Mouse (Mus musculus): Measurements from ENCODE around the gene Cdkal1. TPM values are rescaled to one million over a fixed set of nuclear protein-coding genes. Genes with fewer than 3 reads are reported as not detected.

Gene Cdkal1
- polyA plus RNA-seq, 1 experiment from 2014 or later: 29.0 TPM

DNA sequence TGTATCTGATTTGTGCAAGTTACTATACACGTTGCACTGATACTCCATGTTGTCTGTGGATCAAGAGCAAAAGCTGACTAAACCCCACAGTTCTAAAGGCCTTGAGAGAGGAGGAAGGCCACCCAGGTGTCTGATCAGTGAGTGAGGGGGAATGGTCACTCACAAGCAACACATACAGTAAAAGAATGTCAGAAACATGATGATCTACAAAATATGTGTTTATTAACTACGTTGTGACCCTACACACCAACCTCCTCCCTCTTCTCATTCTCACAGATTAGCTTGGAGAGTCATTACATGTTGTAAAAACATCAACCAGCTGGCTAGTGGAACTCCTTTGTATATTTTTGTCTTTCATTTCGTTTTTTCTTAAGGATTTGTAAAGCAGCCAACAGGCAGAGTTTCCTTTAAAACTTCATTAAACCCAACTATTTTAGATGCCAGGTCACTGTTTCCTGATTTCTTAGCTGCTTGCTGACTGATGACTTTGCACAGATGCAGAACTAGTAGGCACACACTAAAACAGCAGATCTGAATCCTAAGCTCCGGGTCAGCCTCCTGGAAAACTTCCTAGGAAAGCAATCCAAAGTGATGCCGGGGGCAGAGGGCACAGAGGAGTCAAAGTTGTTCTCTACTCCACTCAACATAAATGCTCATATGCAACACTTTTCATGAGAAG lies 157.0 kb downstream of the Cdkal1 start:
- H3K27me3 ChIP-seq (ENCODE audit: control insufficient read depth, insufficient read depth, low read length): no peaks in the 10 kb centered on the region
- H3K4me1 ChIP-seq (replicated peaks; ENCODE audit: control insufficient read depth, insufficient read depth, low read length): no peaks in the 10 kb centered on the region
- no peak overlapping the region for H3K9ac ChIP-seq (ENCODE audit: low read depth, low read length)
- H3K4me3 ChIP-seq (ENCODE audit: low read depth, low read length): no peak overlapping the region
- WGBS: 76% methylated on average over 5 of the region's 5 CpGs
- H3K27ac ChIP-seq (ENCODE audit: low read depth, low read length): no peak overlapping the region
- H3K9me3 ChIP-seq (ENCODE audit: control insufficient read depth, low read length): no peaks in the 10 kb centered on the region
- no peaks in the 10 kb centered on the region for H3K36me3 ChIP-seq (ENCODE audit: control insufficient read depth, insufficient read depth, low read length)
- no peak overlapping the region for H3K4me2 ChIP-seq (replicated peaks; ENCODE audit: low read depth, low read length)
- DNase-seq (ENCODE audit: low spot score) (no peak), ATAC-seq (ENCODE audit: low FRiP score) (no peak)

DNA sequence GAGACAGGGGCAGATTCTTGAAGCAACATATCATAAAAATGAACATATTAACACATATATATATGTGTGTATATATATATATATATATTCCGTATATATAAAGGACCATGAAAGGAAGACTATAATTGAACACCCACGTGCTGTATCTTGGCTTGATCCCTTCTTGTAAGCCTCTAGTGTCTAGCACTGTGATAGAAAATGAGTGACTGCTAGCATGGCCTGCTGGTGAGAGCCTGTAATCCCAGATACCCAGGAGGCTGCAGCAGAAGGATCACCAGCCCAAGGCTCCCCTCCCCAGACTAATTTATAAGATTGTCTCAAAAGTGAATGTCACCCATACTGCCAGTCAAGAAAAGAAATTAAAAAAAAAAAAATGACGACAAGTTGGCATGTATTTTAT lies 158.2 kb downstream of the Cdkal1 start:
- Histone ChIP-seq H3K4me1 (replicated peaks; ENCODE audit: control insufficient read depth, insufficient read depth, low read length) (no peaks in the 10 kb centered on the region), H3K27ac (ENCODE audit: low read depth, low read length) (no peak overlapping the region), H3K4me3 (ENCODE audit: low read depth, low read length) (no peak overlapping the region), H3K27me3 (ENCODE audit: control insufficient read depth, insufficient read depth, low read length) (no peaks in the 10 kb centered on the region), H3K36me3 (ENCODE audit: control insufficient read depth, insufficient read depth, low read length) (no peaks in the 10 kb centered on the region), H3K9me3 (ENCODE audit: control insufficient read depth, low read length) (no peaks in the 10 kb centered on the region), H3K9ac (ENCODE audit: low read depth, low read length) (no peak overlapping the region), H3K4me2 (replicated peaks; ENCODE audit: low read depth, low read length) (no peak overlapping the region)
- ATAC-seq (ENCODE audit: low FRiP score) (no peak), DNase-seq (ENCODE audit: low spot score) (no peak)
- WGBS: 93% methylated on average over 3 of the region's 3 CpGs

GRCm38 (mm10) chr13:29690734-29691133 lies 164.7 kb downstream of the Cdkal1 start:
- no peak for DNase-seq (ENCODE audit: low spot score)
- no peak overlapping the region for H3K4me3 ChIP-seq (ENCODE audit: low read depth, low read length)

GRCm38 (mm10) chr13:29688851-29689250 lies 166.6 kb downstream of the Cdkal1 start:
- no peak overlapping the region for H3K4me3 ChIP-seq (ENCODE audit: low read depth, low read length)
- no peaks in the 10 kb centered on the region for H3K4me1 ChIP-seq (replicated peaks; ENCODE audit: control insufficient read depth, insufficient read depth, low read length)
- no peak overlapping the region for H3K9ac ChIP-seq (ENCODE audit: low read depth, low read length)
- no peak overlapping the region for H3K4me2 ChIP-seq (replicated peaks; ENCODE audit: low read depth, low read length)
- 76% methylated on average over 6 of the region's 6 CpGs for WGBS
- no peaks in the 10 kb centered on the region for H3K27me3 ChIP-seq (ENCODE audit: control insufficient read depth, insufficient read depth, low read length)
- H3K36me3 ChIP-seq (ENCODE audit: control insufficient read depth, insufficient read depth, low read length): no peaks in the 10 kb centered on the region
- H3K27ac ChIP-seq (ENCODE audit: low read depth, low read length): no peak overlapping the region
- H3K9me3 ChIP-seq (ENCODE audit: control insufficient read depth, low read length): no peaks in the 10 kb centered on the region
- ATAC-seq (ENCODE audit: low FRiP score) (no peak), DNase-seq (ENCODE audit: low spot score) (no peak)

More at GRCm38 (mm10) chr13:29690734-29691133, 164.7 kb downstream of the Cdkal1 start:
- Histone ChIP-seq H3K27ac (ENCODE audit: low read depth, low read length) (no peak overlapping the region), H3K9ac (ENCODE audit: low read depth, low read length) (no peak overlapping the region), H3K4me2 (replicated peaks; ENCODE audit: low read depth, low read length) (no peak overlapping the region), H3K4me1 (replicated peaks; ENCODE audit: control insufficient read depth, insufficient read depth, low read length) (no peaks in the 10 kb centered on the region), H3K27me3 (ENCODE audit: control insufficient read depth, insufficient read depth, low read length) (no peaks in the 10 kb centered on the region), H3K36me3 (ENCODE audit: control insufficient read depth, insufficient read depth, low read length) (no peaks in the 10 kb centered on the region), H3K9me3 (ENCODE audit: control insufficient read depth, low read length) (no peaks in the 10 kb centered on the region)
- no peak for ATAC-seq (ENCODE audit: low FRiP score)
- WGBS: 82% methylated on average over 7 of the region's 7 CpGs

DNA sequence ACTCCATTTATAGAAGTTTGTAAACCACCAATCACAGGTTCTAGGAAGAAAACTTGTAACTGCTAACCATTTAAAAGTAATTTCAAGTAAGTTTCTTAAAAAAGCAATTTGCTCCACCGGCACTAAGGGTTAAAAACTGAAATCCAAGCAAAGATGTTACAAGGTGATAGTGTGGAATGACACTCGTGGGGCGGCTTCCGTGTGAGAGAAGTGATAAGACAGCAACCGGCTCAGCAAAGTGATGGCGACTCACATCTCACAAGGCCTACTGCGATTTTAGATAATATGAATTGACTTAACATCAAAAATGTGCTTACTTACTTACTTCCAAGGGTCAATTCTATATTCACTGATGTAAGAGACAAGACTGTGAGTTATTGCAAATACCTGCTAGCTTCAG lies 167.6 kb downstream of the Cdkal1 start:
- H3K36me3 ChIP-seq (ENCODE audit: control insufficient read depth, insufficient read depth, low read length): no peaks in the 10 kb centered on the region
- H3K27me3 ChIP-seq (ENCODE audit: control insufficient read depth, insufficient read depth, low read length): no peaks in the 10 kb centered on the region
- no peak overlapping the region for H3K4me3 ChIP-seq (ENCODE audit: low read depth, low read length)
- ATAC-seq (ENCODE audit: low FRiP score) (no peak), DNase-seq (ENCODE audit: low spot score) (no peak)
- H3K9me3 ChIP-seq (ENCODE audit: control insufficient read depth, low read length): no peaks in the 10 kb centered on the region
- no peak overlapping the region for H3K4me2 ChIP-seq (replicated peaks; ENCODE audit: low read depth, low read length)
- WGBS: 95% methylated on average over 7 of the region's 7 CpGs
- H3K9ac ChIP-seq (ENCODE audit: low read depth, low read length): no peak overlapping the region
- H3K4me1 ChIP-seq (replicated peaks; ENCODE audit: control insufficient read depth, insufficient read depth, low read length): no peaks in the 10 kb centered on the region
- H3K27ac ChIP-seq (ENCODE audit: low read depth, low read length): no peak overlapping the region

- Histone ChIP-seq H3K36me3 (ENCODE audit: control insufficient read depth, insufficient read depth, low read length) (no peaks in the 10 kb centered on the region), H3K9ac (ENCODE audit: low read depth, low read length) (no peak overlapping the region), H3K4me2 (replicated peaks; ENCODE audit: low read depth, low read length) (no peak overlapping the region), H3K27me3 (ENCODE audit: control insufficient read depth, insufficient read depth, low read length) (no peaks in the 10 kb centered on the region), H3K4me1 (replicated peaks; ENCODE audit: control insufficient read depth, insufficient read depth, low read length) (no peaks in the 10 kb centered on the region), H3K9me3 (ENCODE audit: control insufficient read depth, low read length) (no peaks in the 10 kb centered on the region), H3K4me3 (ENCODE audit: low read depth, low read length) (no peak overlapping the region), H3K27ac (ENCODE audit: low read depth, low read length) (no peak overlapping the region)
- DNase-seq (ENCODE audit: low spot score): no peak
- ATAC-seq (ENCODE audit: low FRiP score): no peak
- WGBS: 85% methylated on average over 11 of the region's 11 CpGs
Observed at GRCm38 (mm10) chr13:29679479-29680186, 175.8 kb downstream of the Cdkal1 start.

DNA sequence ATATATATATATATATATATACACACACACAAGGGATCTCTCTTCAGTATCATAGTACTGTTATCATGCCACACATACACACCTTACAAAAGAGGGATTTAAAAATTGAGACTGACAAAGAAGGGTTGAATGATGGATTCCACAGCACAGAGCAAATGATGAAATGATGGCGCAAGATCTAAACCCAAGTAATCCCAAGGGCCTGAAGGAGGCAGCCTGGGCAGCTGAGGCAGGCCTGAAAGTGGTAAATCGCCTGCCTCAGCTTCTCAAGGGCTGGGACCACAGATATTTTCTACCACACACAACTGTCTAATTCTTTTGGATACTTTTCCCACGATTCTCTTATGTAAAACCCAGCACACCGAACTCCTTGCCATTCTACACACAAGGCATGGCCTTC lies 177.9 kb downstream of the Cdkal1 start:
- Histone ChIP-seq H3K27ac (ENCODE audit: low read depth, low read length) (no peak overlapping the region), H3K4me1 (replicated peaks; ENCODE audit: control insufficient read depth, insufficient read depth, low read length) (no peaks in the 10 kb centered on the region), H3K36me3 (ENCODE audit: control insufficient read depth, insufficient read depth, low read length) (no peaks in the 10 kb centered on the region), H3K4me2 (replicated peaks; ENCODE audit: low read depth, low read length) (no peak overlapping the region), H3K9ac (ENCODE audit: low read depth, low read length) (no peak overlapping the region), H3K27me3 (ENCODE audit: control insufficient read depth, insufficient read depth, low read length) (no peaks in the 10 kb centered on the region), H3K9me3 (ENCODE audit: control insufficient read depth, low read length) (no peaks in the 10 kb centered on the region), H3K4me3 (ENCODE audit: low read depth, low read length) (no peak overlapping the region)
- no peak for DNase-seq (ENCODE audit: low spot score)
- 87% methylated on average over 4 of the region's 4 CpGs for WGBS
- ATAC-seq (ENCODE audit: low FRiP score): no peak

GRCm38 (mm10) chr13:29670626-29671025 lies 184.8 kb downstream of the Cdkal1 start:
- no peak for DNase-seq (ENCODE audit: low spot score)
- Histone ChIP-seq H3K27me3 (ENCODE audit: control insufficient read depth, insufficient read depth, low read length) (no peaks in the 10 kb centered on the region), H3K4me3 (ENCODE audit: low read depth, low read length) (no peak overlapping the region), H3K9ac (ENCODE audit: low read depth, low read length) (no peak overlapping the region), H3K27ac (ENCODE audit: low read depth, low read length) (no peak overlapping the region), H3K4me2 (replicated peaks; ENCODE audit: low read depth, low read length) (no peak overlapping the region), H3K9me3 (ENCODE audit: control insufficient read depth, low read length) (no peaks in the 10 kb centered on the region), H3K4me1 (replicated peaks; ENCODE audit: control insufficient read depth, insufficient read depth, low read length) (no peaks in the 10 kb centered on the region), H3K36me3 (ENCODE audit: control insufficient read depth, insufficient read depth, low read length) (no peaks in the 10 kb centered on the region)
- 77% methylated on average over 3 of the region's 3 CpGs for WGBS
- ATAC-seq (ENCODE audit: low FRiP score): no peak

GRCm38 (mm10) chr13:29663908-29664307 lies 191.6 kb downstream of the Cdkal1 start:
- no peak overlapping the region for H3K4me3 ChIP-seq (ENCODE audit: low read depth, low read length)
- H3K27ac ChIP-seq (ENCODE audit: low read depth, low read length): no peak overlapping the region
- 75% methylated on average over 3 of the region's 3 CpGs for WGBS
- DNase-seq (ENCODE audit: low spot score) (no peak), ATAC-seq (ENCODE audit: low FRiP score) (no peak)
- no peaks in the 10 kb centered on the region for H3K36me3 ChIP-seq (ENCODE audit: control insufficient read depth, insufficient read depth, low read length)
- no peaks in the 10 kb centered on the region for H3K9me3 ChIP-seq (ENCODE audit: control insufficient read depth, low read length)
- H3K27me3 ChIP-seq (ENCODE audit: control insufficient read depth, insufficient read depth, low read length): no peaks in the 10 kb centered on the region
- H3K4me1 ChIP-seq (replicated peaks; ENCODE audit: control insufficient read depth, insufficient read depth, low read length): no peaks in the 10 kb centered on the region
- H3K9ac ChIP-seq (ENCODE audit: low read depth, low read length): no peak overlapping the region
- no peak overlapping the region for H3K4me2 ChIP-seq (replicated peaks; ENCODE audit: low read depth, low read length)

All from hindbrain, embryonic 11.5 days (tissue).